Mouse (Mus musculus) lung, adult 2 months (tissue): ENCODE measurements around the gene Maml3. TPM values are rescaled to one million over a fixed set of nuclear protein-coding genes. Genes with fewer than 3 reads are reported as not detected.

Source experiments
- DNase-seq: peaks from one replicate; pipeline ENCODE4 v3.0.0; 2022
- H3K4me1 ChIP-seq: fragments of 200-500 bp; 2 replicates; pipeline ENCODE4 v1.6.1; 2011; ENCODE audit warnings: low read length; ENCODE audit not compliant: control insufficient read depth, insufficient read depth
- H3K4me3 ChIP-seq: fragments of 200-500 bp; replicated peaks from 2 replicates; pipeline ENCODE3; 2011; ENCODE audit warnings: low read depth, mild to moderate bottlenecking, control low read depth, low read length; ENCODE audit errors: extremely low read depth
- CTCF ChIP-seq: fragments of 200-500 bp; IDR thresholded peaks from 2 replicates; pipeline ENCODE4 v1.5.1; 2011; ENCODE audit warnings: mild to moderate bottlenecking, low read length, control low read depth; ENCODE audit not compliant: insufficient read depth
- POLR2A ChIP-seq: fragments of 200-500 bp; IDR thresholded peaks from 2 replicates; pipeline ENCODE4 v1.6.1; 2011; ENCODE audit warnings: low read depth, mild to moderate bottlenecking, control low read depth, low read length, borderline replicate concordance; ENCODE audit errors: extremely low read depth
- WGBS: fragments of 180-500 bp; shearing (Covaris S2); methylation state at CpG from one replicate; pipeline ENCODE4 v1.1.7; 2018; 5-methylcytosine and 5-hydroxymethylcytosine counted together
- polyA plus RNA-seq: library from polyadenylated mRNA; depleted of rRNA; stranded (reverse); fragments of >200 nt; gene quantifications from 2 replicates; pipeline ENCODE4 v1.2.3, GENCODE M21; 2012

The Maml3 gene
- polyA plus RNA-seq, 1 experiment: 11.2 TPM

DNA sequence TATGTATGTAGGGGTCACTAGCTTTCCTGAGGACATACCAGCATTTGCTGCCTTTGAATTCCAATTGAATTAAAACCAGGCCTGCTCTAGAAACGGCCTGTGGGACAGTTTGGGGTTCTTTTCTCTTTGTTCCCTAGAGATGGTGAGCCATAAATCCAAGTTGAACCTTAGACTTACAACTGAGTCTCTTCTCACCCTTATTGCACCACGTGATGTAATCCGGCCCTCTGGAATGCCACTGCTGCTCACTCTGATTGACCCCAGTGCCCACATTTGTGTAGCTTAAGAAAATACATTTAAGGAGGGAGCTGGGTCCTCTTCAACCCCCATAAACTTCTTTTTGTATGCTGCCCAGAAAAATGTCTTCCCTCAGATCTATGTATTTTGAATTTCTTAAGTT lies 387.4 kb downstream of the Maml3 start:
- 72% methylated on average over 3 of the region's 3 CpGs for WGBS
- TF ChIP-seq POLR2A: no peak
- no peak for TF ChIP-seq CTCF
- Histone ChIP-seq H3K4me1 (peaks cover 3% of the 10 kb centered on the region; the same call in 1 of the 2 replicates), H3K4me3 (no peak overlapping the region)
- DNase-seq: no peak

- Histone ChIP-seq H3K4me3 (no peak overlapping the region), H3K4me1 (peaks cover 6% of the 10 kb centered on the region)
- 84% methylated on average over 5 of the region's 5 CpGs for WGBS
- DNase-seq: no peak
- TF ChIP-seq CTCF (no peak), POLR2A (no peak)
These were observed 390.4 kb downstream of the Maml3 start for GRCm38 (mm10) chr3:51714469-51714868.

DNA sequence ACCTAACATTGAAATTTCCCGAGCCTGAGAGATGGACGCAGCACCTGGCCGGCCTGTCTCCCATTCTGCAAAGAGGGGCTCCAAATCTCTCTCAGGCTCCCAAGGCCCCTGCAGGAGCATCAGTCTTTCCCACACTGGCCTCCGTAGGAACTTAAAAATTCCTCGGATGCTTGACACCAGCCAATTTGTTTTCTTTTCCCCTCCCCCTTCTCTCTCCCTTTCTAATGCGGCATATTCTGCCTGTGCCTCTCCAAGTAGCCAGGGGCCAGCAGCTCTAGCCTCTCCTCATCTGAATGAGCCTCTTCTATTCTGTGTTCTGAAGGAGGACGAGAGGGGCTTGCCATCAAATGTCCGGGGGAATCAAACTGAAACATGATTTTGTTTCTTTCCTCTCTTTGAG lies 391.6 kb downstream of the Maml3 start:
- no peak for DNase-seq
- TF ChIP-seq POLR2A (no peak), CTCF (no peak)
- Histone ChIP-seq H3K4me3 (no peak overlapping the region), H3K4me1 (peaks cover 7% of the 10 kb centered on the region)
- WGBS: 37% methylated on average over 8 of the region's 8 CpGs

- WGBS: 19% methylated on average over 3 of the region's 3 CpGs
- H3K4me1 ChIP-seq: peaks cover 7% of the 10 kb centered on the region
- TF ChIP-seq POLR2A (no peak), CTCF (no peak)
- H3K4me3 ChIP-seq: no peak overlapping the region
- DNase-seq: no peak
These were observed 392.5 kb downstream of the Maml3 start for GRCm38 (mm10) chr3:51712382-51712781.

- Histone ChIP-seq H3K4me3 (peak overlapping the region; percentile 82), H3K4me1 (peaks cover 7% of the 10 kb centered on the region)
- WGBS: 19% methylated on average over 21 of the region's 21 CpGs
- peak; percentile 62; the same call in 1 of the 2 replicates for TF ChIP-seq POLR2A
- no peak for TF ChIP-seq CTCF
- DNase-seq: peak; percentile 84
These were observed 396.0 kb downstream of the Maml3 start for GRCm38 (mm10) chr3:51708746-51709411.

- H3K4me3 ChIP-seq: no peak overlapping the region
- DNase-seq: no peak
- 9% methylated on average over 1 of the region's 1 CpGs for WGBS
- TF ChIP-seq CTCF (no peak), POLR2A (no peak)
- H3K4me1 ChIP-seq: peaks cover 7% of the 10 kb centered on the region
These were observed 396.5 kb downstream of the Maml3 start for GRCm38 (mm10) chr3:51708375-51708745.

GRCm38 (mm10) chr3:51705220-51705619 lies 399.7 kb downstream of the Maml3 start:
- Histone ChIP-seq H3K4me3 (no peak overlapping the region), H3K4me1 (peaks cover 10% of the 10 kb centered on the region)
- WGBS: 88% methylated on average over 7 of the region's 7 CpGs
- no peak for DNase-seq
- TF ChIP-seq CTCF (peak; percentile 51; the same call in 1 of the 2 replicates), POLR2A (no peak)

DNA sequence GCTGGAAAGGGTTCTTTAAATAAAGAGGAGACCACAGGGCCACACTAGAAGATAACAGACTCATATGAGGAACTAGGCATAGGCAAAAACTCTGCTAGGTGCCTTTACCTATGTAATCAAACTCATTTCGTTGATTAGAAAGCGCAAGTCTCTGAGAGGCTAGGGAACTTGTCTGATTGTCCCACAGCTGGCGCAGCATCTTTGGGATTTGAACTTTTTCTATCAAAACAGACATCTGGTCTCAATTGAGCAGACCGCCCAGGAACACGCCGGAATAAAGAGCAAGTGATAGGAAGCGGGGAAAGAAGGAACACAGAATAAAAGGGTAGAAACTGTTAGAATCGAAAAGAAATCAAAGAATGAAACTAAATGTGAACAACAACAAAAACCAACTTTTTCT lies 401.4 kb downstream of the Maml3 start:
- TF ChIP-seq POLR2A (no peak), CTCF (no peak)
- no peak for DNase-seq
- 89% methylated on average over 8 of the region's 8 CpGs for WGBS
- H3K4me3 ChIP-seq: no peak overlapping the region
- H3K4me1 ChIP-seq: peaks cover 5% of the 10 kb centered on the region; the same call in 1 of the 2 replicates

DNA sequence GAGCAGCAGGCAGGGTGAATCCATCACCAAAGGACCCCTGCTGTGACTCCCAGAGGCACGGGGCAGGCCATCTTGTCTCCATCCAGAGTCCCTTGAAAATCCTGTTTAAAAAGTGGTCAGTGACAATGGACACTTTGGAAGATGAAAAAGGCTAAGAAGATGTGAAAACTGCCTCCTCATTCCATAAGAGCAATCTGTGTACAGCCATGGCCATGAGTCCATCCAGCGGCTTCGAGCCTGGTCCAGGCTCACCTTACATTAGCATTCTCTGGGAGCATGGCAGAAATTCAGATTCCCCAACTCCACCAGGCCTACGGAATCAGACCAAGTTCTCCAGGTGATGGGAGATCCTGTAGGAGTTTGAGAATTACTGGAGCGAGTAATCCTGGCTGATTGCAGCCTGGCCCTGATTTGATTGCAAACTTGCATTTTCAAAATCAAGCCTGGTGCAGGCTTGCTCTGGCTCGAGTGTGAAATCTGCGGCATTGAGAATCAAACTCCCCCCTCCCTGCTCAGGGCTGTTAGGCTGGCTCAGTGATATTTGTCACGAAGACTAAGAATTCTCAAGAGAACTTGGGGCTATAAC lies 402.1 kb downstream of the Maml3 start:
- Histone ChIP-seq H3K4me1 (peaks cover 5% of the 10 kb centered on the region; the same call in 1 of the 2 replicates), H3K4me3 (no peak overlapping the region)
- 92% methylated on average over 8 of the region's 8 CpGs for WGBS
- no peak for DNase-seq
- TF ChIP-seq CTCF: no peak
- TF ChIP-seq POLR2A: no peak

GRCm38 (mm10) chr3:51701950-51702349 lies 402.9 kb downstream of the Maml3 start:
- 50% methylated on average over 13 of the region's 13 CpGs for WGBS
- no peak overlapping the region for H3K4me3 ChIP-seq
- no peak for TF ChIP-seq CTCF
- no peak for TF ChIP-seq POLR2A
- peaks cover 5% of the 10 kb centered on the region; the same call in 1 of the 2 replicates for H3K4me1 ChIP-seq
- no peak for DNase-seq
